Mouse (Mus musculus) liver, embryonic 14.5 days (tissue): Measurements from ENCODE around the gene Tmem232. TPM values are rescaled to one million over a fixed set of nuclear protein-coding genes. Genes with fewer than 3 reads are reported as not detected.

Experiments used
- ATAC-seq: fragments of 200-750 bp; cut with Nextera tagmentation; 2 replicates; pipeline ENCODE4 v1.8.0; 2017; ENCODE audit warnings: moderate number of reproducible peaks, mild to moderate bottlenecking, moderate library complexity; ENCODE audit not compliant: insufficient read depth
- DNase-seq, 3 experiments: peaks; one replicate each; pipeline ENCODE4 v3.0.0-alpha.2; 2012 to 2013; ENCODE audit warnings: low read depth in 3 of 3, low spot score in 3 of 3
- H3K27ac ChIP-seq: fragments of 300-500 bp; sonication (generic); 2 replicates; pipeline ENCODE4 v1.5.1; 2014; ENCODE audit warnings: moderate library complexity, mild to moderate bottlenecking, control low read depth, inconsistent platforms
- H3K27me3 ChIP-seq: fragments of 300-500 bp; sonication (generic); 2 replicates; pipeline ENCODE4 v1.6.1; 2014; ENCODE audit warnings: mild to moderate bottlenecking, low read length, moderate library complexity; ENCODE audit not compliant: control insufficient read depth, insufficient read depth
- H3K36me3 ChIP-seq: fragments of 300-500 bp; sonication (generic); replicated peaks from 2 replicates; pipeline ENCODE4 v1.6.1; 2014; ENCODE audit warnings: low read depth; ENCODE audit not compliant: control insufficient read depth, insufficient read depth
- H3K4me1 ChIP-seq, 2 experiments: fragments of 200-500 bp in 1 of 2; fragments of 300-500 bp in 1 of 2; sonication (generic) in 1 of 2; replicated peaks; 2 replicates each; pipeline ENCODE4 v1.6.1; 2012 to 2014; ENCODE audit warnings: antibody characterized with exemption in 1 of 2, inconsistent platforms in 1 of 2, low read length in 1 of 2; ENCODE audit not compliant: control insufficient read depth in 2 of 2, insufficient read depth in 2 of 2
- H3K4me2 ChIP-seq: fragments of 300-500 bp; sonication (generic); 2 replicates; pipeline ENCODE4 v1.6.1; 2014; ENCODE audit warnings: low read depth, mild to moderate bottlenecking, control low read depth, moderate library complexity
- H3K4me3 ChIP-seq, 2 experiments: fragments of 200-500 bp in 1 of 2; fragments of 300-500 bp in 1 of 2; sonication (generic) in 1 of 2; 2 replicates each; pipeline ENCODE4 v1.5.1; 2012 to 2014; ENCODE audit warnings: low read depth in 2 of 2, low read length in 2 of 2, mild to moderate bottlenecking in 2 of 2, control low read depth in 1 of 2, inconsistent platforms in 1 of 2, moderate library complexity in 1 of 2; ENCODE audit not compliant: insufficient read depth in 1 of 2
- H3K9ac ChIP-seq: fragments of 300-500 bp; sonication (generic); replicated peaks from 2 replicates; pipeline ENCODE4 v1.6.1; 2014; ENCODE audit warnings: mild to moderate bottlenecking, control low read depth, moderate library complexity
- H3K9me3 ChIP-seq: fragments of 300-500 bp; sonication (generic); 2 replicates; pipeline ENCODE4 v1.6.1; 2016; ENCODE audit warnings: low read length, mixed read lengths; ENCODE audit not compliant: control insufficient read depth
- CTCF ChIP-seq: IDR thresholded peaks from 2 replicates; pipeline ENCODE4 v1.5.1; 2016; ENCODE audit warnings: antibody characterized with exemption, low read depth, control low read depth
- EP300 ChIP-seq: IDR thresholded peaks from 2 replicates; pipeline ENCODE4 v1.6.1; 2016; ENCODE audit warnings: antibody characterized with exemption, low read depth
- WGBS: fragments of 180-500 bp; shearing (Covaris S2); extraction: QIAGEN DNeasy Blood & Tissue Kit; methylation state at CpG from one replicate; pipeline ENCODE4 v1.1.7; 2014; ENCODE audit not compliant: insufficient replicate concordance; 5-methylcytosine and 5-hydroxymethylcytosine counted together
- polyA plus RNA-seq, 2 experiments: library from polyadenylated mRNA; depleted of rRNA in 1 of 2; stranded (reverse) in 1 of 2; unstranded in 1 of 2; fragments of >200 nt; fragmentation: Nextera tagmentation in 1 of 2; extraction: Ambion mirVana in 1 of 2; gene quantifications; 2 replicates each; pipeline versions ENCODE4 v1.2.1 to v1.2.3; 2012 to 2014

Gene Tmem232
- polyA plus RNA-seq, 2 experiments = not detected

DNA sequence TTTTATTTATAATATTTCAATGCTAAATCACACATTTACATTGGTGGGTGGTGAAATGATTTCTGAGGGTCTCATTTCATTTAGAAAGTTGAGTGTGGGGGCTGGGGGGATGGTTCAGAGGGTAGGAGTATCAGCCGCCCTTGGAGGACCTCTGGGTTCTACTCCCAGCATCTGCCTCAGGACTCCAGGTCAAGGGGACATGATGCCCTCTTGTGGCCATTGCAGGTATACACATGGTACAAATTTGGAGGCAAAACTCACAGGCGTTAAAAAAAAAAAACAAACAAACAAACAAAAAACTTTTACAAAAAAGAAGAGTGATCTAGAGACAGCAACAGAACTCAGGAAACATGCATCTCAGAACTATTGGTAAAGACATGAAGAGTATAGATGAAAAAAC, 215.3 kb downstream of the Tmem232 start:
- no peaks in the 10 kb centered on the region for H3K36me3 ChIP-seq
- H3K9ac ChIP-seq = no peak overlapping the region
- WGBS = 16% methylated on average over 2 of the region's 2 CpGs
- no peak overlapping the region for H3K4me3 ChIP-seq
- H3K9me3 ChIP-seq = no peaks in the 10 kb centered on the region
- H3K27me3 ChIP-seq = no peaks in the 10 kb centered on the region
- no peak overlapping the region for H3K4me2 ChIP-seq
- TF ChIP-seq EP300 = no peak
- peak; percentile 58 for TF ChIP-seq CTCF
- H3K27ac ChIP-seq = no peak overlapping the region
- DNase-seq = peak in 1 of 3 experiments; percentile 1
- H3K4me1 ChIP-seq = no peaks in the 10 kb centered on the region
- ATAC-seq = no peak

DNA sequence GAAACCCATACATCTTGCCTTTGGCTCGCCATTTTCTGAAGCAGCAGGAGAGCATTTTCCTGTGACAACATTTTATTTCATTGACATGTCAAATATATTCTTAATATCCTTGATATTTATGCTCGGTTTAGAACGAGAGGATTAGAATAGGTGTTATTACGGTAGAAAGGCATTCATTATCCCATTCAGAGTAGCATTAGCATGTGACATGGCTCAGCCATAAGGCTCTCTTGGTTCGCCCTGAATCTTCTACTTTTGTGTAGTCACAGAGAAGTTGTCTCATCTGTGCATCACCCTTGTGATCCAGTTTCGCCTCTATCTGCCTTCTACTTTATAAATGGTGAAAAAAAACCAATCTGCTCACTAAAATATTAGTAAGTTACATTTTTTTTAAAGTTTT, 220.0 kb downstream of the Tmem232 start:
- Histone ChIP-seq H3K4me1 (no peaks in the 10 kb centered on the region), H3K27me3 (no peaks in the 10 kb centered on the region), H3K36me3 (no peaks in the 10 kb centered on the region), H3K9ac (no peak overlapping the region), H3K27ac (no peak overlapping the region), H3K9me3 (no peaks in the 10 kb centered on the region), H3K4me3 (no peak overlapping the region), H3K4me2 (no peak overlapping the region)
- DNase-seq (no peak), ATAC-seq (no peak)
- WGBS = 60% methylated on average over 6 of the region's 6 CpGs
- no peak for TF ChIP-seq EP300
- no peak for TF ChIP-seq CTCF

DNA sequence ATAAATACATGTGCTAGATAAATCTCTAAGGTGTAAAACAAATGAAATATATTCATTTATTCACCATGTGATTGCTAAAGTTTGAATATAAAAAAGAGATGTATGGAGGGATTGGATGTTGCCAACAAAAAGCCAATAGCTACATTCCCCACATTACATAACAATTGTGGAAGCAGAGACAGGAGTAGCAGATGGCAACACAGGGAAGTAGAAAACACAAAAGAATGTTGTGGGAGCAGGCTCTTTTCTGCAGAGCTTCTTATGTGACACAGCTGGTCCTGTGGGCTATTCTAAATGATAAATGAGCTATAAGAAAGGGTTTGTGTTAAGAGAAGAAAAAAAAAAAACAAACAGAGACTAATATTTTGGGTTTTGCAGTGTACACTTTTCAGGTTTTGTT, 240.6 kb downstream of the Tmem232 start:
- ATAC-seq (no peak), DNase-seq (no peak)
- TF ChIP-seq EP300 = no peak
- no peak for TF ChIP-seq CTCF
- H3K36me3 ChIP-seq = no peaks in the 10 kb centered on the region
- H3K9me3 ChIP-seq = no peaks in the 10 kb centered on the region
- no peak overlapping the region for H3K4me3 ChIP-seq
- H3K4me2 ChIP-seq = no peak overlapping the region
- no peak overlapping the region for H3K9ac ChIP-seq
- no peak overlapping the region for H3K27ac ChIP-seq
- H3K27me3 ChIP-seq = no peaks in the 10 kb centered on the region
- no peaks in the 10 kb centered on the region for H3K4me1 ChIP-seq

DNA sequence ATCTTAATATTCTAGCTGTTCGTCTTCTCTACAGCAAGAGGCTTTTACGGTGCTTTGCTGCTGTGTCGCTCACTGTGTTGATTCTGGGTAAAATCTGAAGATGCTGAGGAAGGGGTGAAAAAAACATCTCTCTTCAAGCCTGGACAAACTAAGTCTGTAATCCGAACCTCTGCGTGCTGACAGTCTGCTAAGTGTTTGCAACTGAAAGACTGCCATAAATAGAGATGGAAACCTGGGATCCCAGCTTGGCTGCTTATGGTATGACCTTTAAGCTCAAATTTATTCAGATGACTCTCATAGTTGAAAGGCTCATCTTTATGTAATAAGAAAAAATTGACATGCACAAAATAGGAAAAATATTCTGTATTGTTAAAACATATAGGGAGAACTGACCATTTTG, 242.8 kb downstream of the Tmem232 start:
- Histone ChIP-seq H3K27me3 (no peaks in the 10 kb centered on the region), H3K4me3 (no peak overlapping the region), H3K4me1 (no peaks in the 10 kb centered on the region), H3K9ac (no peak overlapping the region), H3K4me2 (no peak overlapping the region), H3K27ac (no peak overlapping the region), H3K36me3 (no peaks in the 10 kb centered on the region), H3K9me3 (no peaks in the 10 kb centered on the region)
- 70% methylated on average over 5 of the region's 5 CpGs for WGBS
- TF ChIP-seq EP300 = no peak
- no peak for TF ChIP-seq CTCF
- DNase-seq = no peak
- ATAC-seq = no peak

DNA sequence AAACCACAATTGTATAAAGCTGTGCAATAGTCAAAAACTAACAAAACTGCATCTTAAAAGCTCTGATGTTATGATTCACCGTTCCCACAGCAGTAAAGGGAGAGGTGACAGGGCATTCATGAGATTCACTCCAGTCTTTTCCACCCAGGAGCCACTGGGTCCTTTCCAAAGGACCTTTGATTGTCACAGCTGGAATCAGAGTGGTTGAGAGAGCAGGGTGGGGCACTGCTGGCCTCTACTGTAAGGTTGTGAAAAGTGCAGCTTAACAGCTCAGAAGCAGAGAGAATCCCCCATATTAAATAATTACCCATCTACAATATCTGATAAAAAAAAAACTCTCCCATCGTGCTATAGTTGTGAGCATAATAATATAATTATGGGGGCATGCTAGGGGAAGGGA, 288.4 kb downstream of the Tmem232 start:
- Histone ChIP-seq H3K4me2 (no peak overlapping the region), H3K4me3 (no peak overlapping the region), H3K36me3 (no peaks in the 10 kb centered on the region), H3K9ac (no peak overlapping the region), H3K9me3 (no peaks in the 10 kb centered on the region), H3K27ac (no peak overlapping the region), H3K27me3 (no peaks in the 10 kb centered on the region), H3K4me1 (no peaks in the 10 kb centered on the region)
- DNase-seq (no peak), ATAC-seq (no peak)
- 53% methylated on average over 2 of the region's 2 CpGs for WGBS
- TF ChIP-seq CTCF (no peak), EP300 (no peak)

DNA sequence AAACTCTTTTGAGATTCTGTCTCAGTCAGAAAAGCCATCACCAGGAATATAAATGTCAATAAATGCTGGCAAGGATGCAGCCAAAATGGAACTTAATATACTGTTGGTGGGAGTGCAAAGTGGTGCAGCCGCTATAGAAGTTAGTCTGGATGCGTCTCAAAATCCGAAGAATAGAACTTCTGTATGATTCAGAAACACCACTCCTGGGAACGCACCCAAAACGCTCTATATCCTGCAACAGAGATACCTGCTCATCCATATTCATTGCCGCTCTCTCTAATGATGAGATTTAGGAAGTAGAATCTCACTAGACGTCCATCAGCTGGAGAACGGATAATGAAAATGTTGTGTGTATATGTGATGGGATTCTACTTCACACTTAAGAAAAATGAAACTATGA, 290.3 kb downstream of the Tmem232 start:
- H3K4me1 ChIP-seq = no peaks in the 10 kb centered on the region
- TF ChIP-seq EP300 (no peak), CTCF (no peak)
- no peaks in the 10 kb centered on the region for H3K27me3 ChIP-seq
- no peaks in the 10 kb centered on the region for H3K9me3 ChIP-seq
- H3K27ac ChIP-seq = no peak overlapping the region
- WGBS = 74% methylated on average over 8 of the region's 8 CpGs
- no peak for ATAC-seq
- no peak overlapping the region for H3K9ac ChIP-seq
- H3K4me3 ChIP-seq = no peak overlapping the region
- H3K4me2 ChIP-seq = no peak overlapping the region
- no peak for DNase-seq
- H3K36me3 ChIP-seq = no peaks in the 10 kb centered on the region
